Mouse (Mus musculus) spleen, adult 2 months (tissue): ENCODE measurements around the gene Tmem35b. TPM values are rescaled to one million over a fixed set of nuclear protein-coding genes. Genes with fewer than 3 reads are reported as not detected.

ENCODE experiments used
- DNase-seq, 2 experiments: peaks; one replicate each; pipeline versions ENCODE4 v3.0.0 to v3.0.0-alpha.2; 2012 to 2021; ENCODE audit warnings: low spot score in 2 of 2, low read depth in 1 of 2
- H3K27ac ChIP-seq: fragments of 200-500 bp; 2 replicates; pipeline ENCODE4 v1.5.1; 2012; ENCODE audit warnings: low read length, inconsistent platforms; ENCODE audit not compliant: insufficient read depth
- H3K27me3 ChIP-seq: fragments of 200-500 bp; 2 replicates; pipeline ENCODE4 v1.6.1; 2012; ENCODE audit warnings: mild to moderate bottlenecking, moderate library complexity, low read length, inconsistent platforms; ENCODE audit not compliant: control insufficient read depth, insufficient read depth
- H3K36me3 ChIP-seq: fragments of 200-500 bp; 2 replicates; pipeline ENCODE4 v1.6.1; 2012; ENCODE audit warnings: mild to moderate bottlenecking, low read length, inconsistent platforms; ENCODE audit not compliant: control insufficient read depth, insufficient read depth
- H3K4me1 ChIP-seq: fragments of 200-500 bp; 2 replicates; pipeline ENCODE4 v1.6.1; 2011; ENCODE audit warnings: inconsistent platforms; ENCODE audit not compliant: control insufficient read depth, insufficient read depth, insufficient read length
- H3K4me3 ChIP-seq: fragments of 200-500 bp; 2 replicates; pipeline ENCODE4 v1.5.1; 2011; ENCODE audit warnings: mild to moderate bottlenecking, inconsistent platforms; ENCODE audit not compliant: insufficient read depth, insufficient read length; ENCODE audit errors: extremely low read depth
- CTCF ChIP-seq: fragments of 200-500 bp; IDR thresholded peaks from 2 replicates; pipeline ENCODE4 v1.5.1; 2011; ENCODE audit warnings: mild to moderate bottlenecking, inconsistent platforms; ENCODE audit not compliant: insufficient read depth, insufficient read length, insufficient replicate concordance; ENCODE audit errors: extremely low read depth
- POLR2A ChIP-seq: fragments of 200-500 bp; IDR thresholded peaks from 2 replicates; pipeline ENCODE4 v1.6.1; 2011; ENCODE audit warnings: low read depth, low read length, inconsistent platforms
- WGBS: fragments of 180-500 bp; shearing (Covaris S2); methylation state at CpG from one replicate; pipeline ENCODE4 v1.1.7; 2018; 5-methylcytosine and 5-hydroxymethylcytosine counted together
- polyA plus RNA-seq: library from polyadenylated mRNA; depleted of rRNA; stranded (reverse); fragments of >200 nt; gene quantifications from 2 replicates; pipeline ENCODE4 v1.2.3, GENCODE M21; 2012; rRNA removed

The Tmem35b gene
- 9.2 and 13.4 TPM in 2 replicates for polyA plus RNA-seq

GRCm38 (mm10) chr4:127123391-127123790 is at the start of gene Tmem35b:
TSS of gene Tmem35b (plus strand) at chr4:127123691.
- no peak for DNase-seq
- Histone ChIP-seq H3K27me3 (no peaks in the 10 kb centered on the region), H3K4me1 (peaks cover 6% of the 10 kb centered on the region; the same call in 1 of the 2 replicates), H3K4me3 (no peak within 1 kb of the TSS), H3K36me3 (no peaks in the 10 kb centered on the region), H3K27ac (no peak within 1 kb of the TSS)
- no peak for TF ChIP-seq CTCF
- TF ChIP-seq POLR2A: no peak
- WGBS: 98% methylated on average over 5 of the region's 5 CpGs

- peaks cover 3% of the 10 kb centered on the region; the same call in 1 of the 2 replicates for H3K4me1 ChIP-seq
- no peak overlapping the region for H3K27ac ChIP-seq
- H3K36me3 ChIP-seq: no peaks in the 10 kb centered on the region
- TF ChIP-seq CTCF (no peak), POLR2A (no peak)
- H3K4me3 ChIP-seq: no peak overlapping the region
- WGBS: 50% methylated on average over 1 of the region's 1 CpGs
- DNase-seq: no peak
- no peaks in the 10 kb centered on the region for H3K27me3 ChIP-seq
Observed at GRCm38 (mm10) chr4:127074915-127075314, 48.6 kb upstream of the Tmem35b start.

- no peaks in the 10 kb centered on the region for H3K27me3 ChIP-seq
- H3K4me1 ChIP-seq: peaks cover 3% of the 10 kb centered on the region; the same call in 1 of the 2 replicates
- peak; percentile 74 for TF ChIP-seq POLR2A
- TF ChIP-seq CTCF: no peak
- peak within 1 kb of the TSS; percentile 78 for H3K27ac ChIP-seq
- under 1% methylated on average over 46 of the region's 46 CpGs for WGBS
- H3K36me3 ChIP-seq: no peaks in the 10 kb centered on the region
- DNase-seq: peak; percentile 92 to 94
- H3K4me3 ChIP-seq: peak within 1 kb of the TSS; percentile 78
Observed at GRCm38 (mm10) chr4:127076875-127077548, 46.5 kb upstream of the Tmem35b start, which contains the start of gene Zmym6. TSS of gene Zmym6 (plus strand) at chr4:127077383.

GRCm38 (mm10) chr4:127080806-127081205 is 42.7 kb upstream of the Tmem35b start:
- WGBS: 52% methylated on average over 1 of the region's 1 CpGs
- Histone ChIP-seq H3K4me1 (peaks cover 3% of the 10 kb centered on the region; the same call in 1 of the 2 replicates), H3K27ac (no peak overlapping the region), H3K36me3 (no peaks in the 10 kb centered on the region), H3K27me3 (no peaks in the 10 kb centered on the region), H3K4me3 (no peak overlapping the region)
- DNase-seq: no peak
- no peak for TF ChIP-seq POLR2A
- TF ChIP-seq CTCF: no peak

GRCm38 (mm10) chr4:127083131-127083530 is 40.4 kb upstream of the Tmem35b start:
- TF ChIP-seq POLR2A (no peak), CTCF (no peak)
- no peaks in the 10 kb centered on the region for H3K4me1 ChIP-seq
- H3K36me3 ChIP-seq: no peaks in the 10 kb centered on the region; the same call in 1 of the 2 replicates
- no peak for DNase-seq
- H3K4me3 ChIP-seq: no peak overlapping the region
- H3K27ac ChIP-seq: no peak overlapping the region
- H3K27me3 ChIP-seq: no peaks in the 10 kb centered on the region
- 89% methylated on average over 2 of the region's 2 CpGs for WGBS

GRCm38 (mm10) chr4:127085761-127086160 is 37.7 kb upstream of the Tmem35b start:
- DNase-seq: no peak
- 93% methylated on average over 1 of the region's 1 CpGs for WGBS

GRCm38 (mm10) chr4:127091188-127091587 is 32.3 kb upstream of the Tmem35b start:
- no peak for DNase-seq
- TF ChIP-seq POLR2A: no peak
- no peak for TF ChIP-seq CTCF
- no peaks in the 10 kb centered on the region for H3K4me1 ChIP-seq
- H3K27me3 ChIP-seq: no peaks in the 10 kb centered on the region
- 89% methylated on average over 1 of the region's 1 CpGs for WGBS
- no peak overlapping the region for H3K4me3 ChIP-seq
- H3K27ac ChIP-seq: no peak overlapping the region
- peaks cover 1% of the 10 kb centered on the region; the same call in 1 of the 2 replicates for H3K36me3 ChIP-seq

More at GRCm38 (mm10) chr4:127085761-127086160, 37.7 kb upstream of the Tmem35b start:
- Histone ChIP-seq H3K27me3 (no peaks in the 10 kb centered on the region), H3K4me3 (no peak overlapping the region), H3K36me3 (no peaks in the 10 kb centered on the region; the same call in 1 of the 2 replicates), H3K27ac (no peak overlapping the region), H3K4me1 (no peaks in the 10 kb centered on the region)
- TF ChIP-seq POLR2A (no peak), CTCF (no peak)
